Mouse (Mus musculus): ENCODE results near the gene Twf2.
"Not testable (repeated sequence)": the region's sequence is repeated elsewhere in the genome, so short reads cannot be mapped to it uniquely, and the experiment has no call there.

Gene Twf2

DNA sequence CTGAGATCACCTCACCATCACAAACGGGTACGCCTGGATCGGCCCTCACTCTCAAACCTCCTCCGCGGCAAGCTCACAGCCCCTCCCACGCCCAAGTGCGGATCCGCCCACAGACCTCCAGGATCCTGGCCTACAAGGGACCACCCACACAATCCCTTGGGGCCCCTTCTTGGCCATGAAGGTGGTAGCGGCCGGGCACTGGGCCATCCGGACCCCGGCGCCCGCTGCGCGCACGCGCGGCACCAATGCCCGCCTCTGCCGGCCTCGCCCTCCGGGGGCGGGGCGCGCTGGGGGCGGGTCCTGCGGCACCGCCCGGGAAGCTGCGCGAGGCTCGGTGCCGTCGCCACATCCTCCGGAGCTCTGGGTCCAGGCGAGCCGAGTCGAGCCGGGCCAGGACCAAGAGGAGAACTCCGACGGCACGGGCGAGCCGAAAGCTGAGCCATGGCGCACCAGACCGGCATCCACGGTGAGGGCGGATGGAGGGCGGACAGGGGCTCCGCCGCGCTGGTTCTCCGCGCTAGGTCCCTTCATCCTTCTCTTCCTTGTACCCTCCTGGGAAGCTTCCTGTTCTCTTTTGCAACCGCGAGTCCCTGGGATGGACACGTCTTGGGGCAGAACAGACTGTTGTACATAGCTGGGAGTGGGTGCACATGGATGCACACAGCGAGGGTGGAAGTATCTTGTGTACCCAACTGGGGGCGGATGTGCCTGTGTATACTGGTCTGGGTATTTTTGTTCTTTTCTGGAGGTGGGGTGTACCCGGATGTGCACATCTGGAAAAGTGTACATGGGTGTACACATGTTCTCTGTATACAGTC lies at the start of gene Twf2:
Twf2 (plus strand) TSS at position 290 of the 818 bp plus-strand sequence.
- peak; percentile 93 for DNase-seq (ENCODE audit: low read depth)

GRCm38 (mm10) chr9:106154106-106154505 lies 48.8 kb upstream of the Twf2 start:
- peak; percentile 37 for DNase-seq (ENCODE audit: low read depth)

DNA sequence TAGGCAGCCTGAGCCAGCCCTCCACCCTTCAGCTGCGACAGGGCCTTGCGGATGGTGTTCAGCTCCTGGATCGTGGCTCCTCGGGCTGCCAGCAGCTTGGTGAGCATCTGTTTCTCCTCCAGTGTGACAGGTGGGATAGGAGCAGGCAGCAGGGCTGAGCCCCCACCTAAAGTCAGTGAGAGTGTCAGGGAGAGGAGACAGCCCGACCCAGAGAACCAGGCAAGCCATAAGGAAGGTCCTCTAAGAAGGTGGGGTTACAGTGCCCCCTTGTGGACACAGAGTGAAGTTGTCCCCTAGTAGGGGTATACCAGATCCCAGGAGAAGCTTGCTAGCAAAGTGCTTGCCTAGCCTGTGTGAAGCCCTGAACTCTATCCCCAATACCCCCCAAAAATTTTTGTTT lies 46.5 kb upstream of the Twf2 start:
- peak; percentile 74 for DNase-seq (ENCODE audit: low read depth)

DNA sequence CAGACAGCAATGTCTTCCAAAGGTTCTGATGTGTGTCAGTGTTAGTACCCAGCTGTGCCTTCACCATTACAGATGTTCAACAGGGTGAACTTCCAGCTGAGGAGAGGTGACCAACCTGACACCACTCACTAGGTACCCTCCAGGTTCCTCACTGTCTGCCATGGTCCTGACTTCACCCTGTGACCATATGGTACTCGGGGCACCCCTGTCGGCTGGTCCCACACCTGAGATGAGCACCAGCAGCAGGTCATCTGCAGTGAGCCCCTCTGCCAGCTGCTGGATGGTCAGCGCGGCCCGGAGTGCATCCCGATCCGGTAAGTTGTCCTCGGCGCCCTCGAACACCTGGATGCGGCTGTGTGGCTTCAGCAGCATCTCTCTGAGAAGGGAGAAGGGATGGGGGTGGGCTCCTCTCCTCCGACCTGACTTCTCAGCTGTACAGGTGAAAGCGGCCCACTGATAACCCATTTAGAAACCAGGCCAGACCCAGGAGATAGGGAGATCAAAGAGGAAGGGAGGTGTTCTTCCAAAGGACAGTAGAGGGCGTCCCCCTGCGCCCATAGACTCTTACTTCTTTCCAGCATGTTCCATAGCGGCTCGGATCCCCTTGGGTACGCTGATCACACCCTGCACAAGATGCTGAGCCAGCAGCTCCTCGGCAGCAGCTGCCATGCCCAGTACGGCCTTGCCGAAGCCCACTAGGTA lies 45.8 kb upstream of the Twf2 start:
- DNase-seq (ENCODE audit: low read depth): no peak

DNA sequence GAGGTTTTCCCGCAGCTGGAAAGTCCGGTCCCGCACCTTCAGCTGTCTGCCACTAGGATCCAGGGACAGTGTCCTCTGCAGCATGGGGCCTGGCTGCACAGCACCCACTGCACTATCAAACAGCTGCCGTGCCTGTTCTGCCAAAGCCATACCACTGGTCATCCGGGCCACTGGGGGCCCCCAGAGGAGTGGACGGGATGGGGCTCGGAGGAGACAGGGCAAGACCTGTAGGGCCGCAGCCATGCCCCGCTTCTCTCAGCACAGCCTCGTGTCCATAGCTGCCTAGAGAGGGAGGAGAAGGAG lies 45.3 kb upstream of the Twf2 start:
- DNase-seq (ENCODE audit: low read depth): no peak

DNA sequence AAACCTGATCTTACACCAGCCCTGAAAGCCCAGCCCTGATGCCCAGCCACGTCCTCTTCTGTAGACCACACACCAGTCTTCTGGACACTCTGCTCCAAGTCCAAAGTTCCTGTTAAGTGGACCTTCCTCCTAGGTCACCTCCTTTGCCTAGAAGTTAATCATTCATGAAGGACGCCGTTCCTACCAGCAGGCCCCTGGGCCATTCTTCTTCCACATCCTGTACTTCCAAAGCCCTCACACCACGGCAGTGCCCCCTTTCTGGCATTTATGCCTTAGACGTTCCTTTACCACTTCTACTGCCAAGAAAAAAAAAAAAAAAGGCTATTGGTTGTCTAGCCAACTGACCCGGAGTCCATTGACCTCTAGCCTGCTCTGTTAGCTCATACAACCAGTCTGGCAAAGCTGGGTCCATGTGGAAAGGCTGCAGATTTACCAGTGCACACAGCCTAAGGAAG lies 44.8 kb upstream of the Twf2 start, which contains the start of gene Glyctk:
Glyctk (minus strand) TSS at position 102 of the 455 bp plus-strand sequence.
- DNase-seq (ENCODE audit: low read depth): no peak

DNA sequence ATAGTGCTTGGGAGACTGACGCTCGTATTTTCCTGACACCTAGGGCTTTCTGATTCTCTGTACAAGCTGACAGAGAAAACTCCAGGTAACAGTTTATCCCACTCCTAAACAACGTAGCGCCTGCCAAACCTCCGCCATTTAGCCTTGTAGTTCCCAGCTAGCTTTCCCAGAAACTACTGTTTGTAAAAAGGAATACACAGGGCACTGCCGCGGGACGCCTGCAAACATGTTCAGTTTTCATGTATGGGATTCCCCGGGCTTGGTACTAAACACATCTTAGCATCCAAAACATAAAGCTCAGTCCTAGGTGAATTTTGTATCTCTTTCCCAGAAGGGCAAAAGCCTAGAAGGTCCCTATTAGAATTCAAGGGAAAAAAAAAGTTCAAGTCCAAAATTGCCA lies 43.7 kb upstream of the Twf2 start:
- no peak for DNase-seq (ENCODE audit: low read depth)

GRCm38 (mm10) chr9:106159784-106160301 lies 43.1 kb upstream of the Twf2 start:
- DNase-seq (ENCODE audit: low read depth): peak; percentile 96

GRCm38 (mm10) chr9:106160426-106160825 lies 42.5 kb upstream of the Twf2 start:
- no peak for DNase-seq (ENCODE audit: low read depth)

DNA sequence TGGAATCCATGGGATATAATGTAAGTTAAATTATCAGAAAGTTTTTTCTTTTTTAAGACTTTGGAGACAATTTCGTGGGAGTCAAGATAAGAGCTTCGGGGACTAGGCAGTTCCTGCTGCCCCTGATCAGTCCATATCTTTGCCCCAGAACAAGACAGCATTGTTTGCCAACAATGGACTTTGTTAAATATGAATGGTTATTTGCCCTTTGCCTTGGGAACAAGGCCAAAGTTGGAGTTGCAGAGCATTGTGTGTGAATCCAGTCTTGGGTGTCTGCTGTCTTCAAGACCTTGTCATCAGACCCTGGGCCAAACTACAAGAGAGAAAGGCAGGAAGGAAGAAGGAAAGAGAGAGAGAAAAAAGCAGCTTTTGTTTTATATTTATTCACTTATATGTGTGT lies 36.2 kb upstream of the Twf2 start:
- no peak for DNase-seq (ENCODE audit: low read depth)

DNA sequence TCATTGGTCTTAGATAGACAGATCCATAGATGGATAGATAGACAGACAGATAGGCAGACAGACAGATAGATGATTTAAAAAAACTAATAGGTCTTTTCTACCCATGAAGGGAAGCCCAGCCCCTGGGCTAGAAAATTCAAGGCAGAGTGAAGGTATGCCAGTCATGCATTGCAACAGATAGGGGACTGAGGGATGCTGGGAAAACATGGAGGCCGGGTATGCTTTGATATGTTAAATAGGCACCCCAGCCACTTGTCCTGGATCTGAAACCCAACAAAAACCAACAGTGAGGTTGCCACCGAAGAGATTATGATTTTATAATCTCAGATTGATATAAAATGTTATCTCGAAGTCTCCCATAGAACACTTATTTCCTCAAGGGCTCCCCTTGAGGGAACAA lies 35.7 kb upstream of the Twf2 start:
- no peak for DNase-seq (ENCODE audit: low read depth)

GRCm38 (mm10) chr9:106167703-106168102 lies 35.2 kb upstream of the Twf2 start:
- DNase-seq (ENCODE audit: low read depth): no peak

- DNase-seq (ENCODE audit: low read depth): not testable (repeated sequence)
Measured at GRCm38 (mm10) chr9:106169006-106169405, 33.9 kb upstream of the Twf2 start.

- no peak for DNase-seq (ENCODE audit: low read depth)
Measured at GRCm38 (mm10) chr9:106169917-106170316, 33.0 kb upstream of the Twf2 start.

DNA sequence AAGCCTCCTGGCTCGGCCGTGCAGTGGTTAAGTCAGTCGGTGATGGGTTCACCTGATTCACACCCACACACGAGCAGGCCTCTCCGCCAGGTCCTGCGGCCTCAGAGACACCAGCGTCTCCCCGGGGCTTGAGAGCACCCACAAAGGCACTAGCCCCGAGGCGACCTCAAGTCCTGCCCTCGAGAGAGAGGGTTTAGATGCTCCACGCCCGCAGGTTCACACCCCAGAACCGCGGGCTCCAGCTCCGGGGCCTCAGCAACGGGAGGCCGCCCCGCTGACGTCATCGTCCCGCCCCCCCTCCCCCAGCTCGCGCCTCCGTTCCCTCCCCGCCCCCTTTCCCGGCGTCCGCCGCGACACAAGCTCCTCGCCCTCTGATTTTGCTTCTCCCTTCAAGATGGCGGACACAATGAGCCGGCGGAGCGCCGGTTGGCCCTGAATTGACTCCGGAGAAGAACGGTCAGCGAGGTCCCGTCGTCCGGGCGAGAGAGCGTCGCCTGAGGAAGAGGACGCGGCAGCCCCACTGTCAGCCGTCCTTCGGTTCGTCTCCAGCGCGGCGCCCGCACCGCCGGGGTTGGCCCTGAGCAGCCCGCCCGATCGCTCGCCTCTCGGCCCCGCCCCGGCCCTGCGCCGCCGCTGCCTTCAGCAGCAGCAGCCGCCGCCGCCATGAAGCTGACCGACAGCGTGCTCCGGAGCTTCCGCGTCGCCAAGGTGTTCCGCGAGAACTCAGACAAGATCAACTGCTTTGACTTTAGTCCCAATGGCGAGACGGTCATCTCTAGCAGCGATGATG lies 32.2 kb upstream of the Twf2 start, which contains the start of gene Wdr82:
Wdr82 (plus strand) TSS at position 373 of the 790 bp plus-strand sequence.
- DNase-seq (ENCODE audit: low read depth): peak; percentile 92

- peak; percentile 64 for DNase-seq (ENCODE audit: low read depth)
Measured at GRCm38 (mm10) chr9:106171346-106172158, 31.4 kb upstream of the Twf2 start.

DNA sequence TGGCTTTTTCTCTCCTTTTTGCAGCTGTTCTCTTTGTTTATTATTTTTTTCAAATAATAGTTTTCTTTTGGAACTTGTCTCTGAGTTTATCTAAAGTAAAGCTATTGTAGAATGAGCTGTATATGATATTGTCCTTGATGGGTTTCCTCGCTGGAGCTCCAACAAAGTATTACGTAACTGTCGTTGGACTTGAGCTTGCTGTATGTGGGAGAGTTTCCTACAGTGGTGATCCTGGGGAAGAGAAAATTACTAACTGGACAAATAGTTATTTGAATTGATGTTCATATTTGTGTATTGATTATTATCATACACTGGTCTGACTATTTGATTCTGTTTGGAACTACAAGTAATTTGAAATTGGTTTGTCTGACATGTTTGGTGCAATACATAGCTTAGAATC lies 30.4 kb upstream of the Twf2 start:
- peak; percentile 38 for DNase-seq (ENCODE audit: low read depth)

DNA sequence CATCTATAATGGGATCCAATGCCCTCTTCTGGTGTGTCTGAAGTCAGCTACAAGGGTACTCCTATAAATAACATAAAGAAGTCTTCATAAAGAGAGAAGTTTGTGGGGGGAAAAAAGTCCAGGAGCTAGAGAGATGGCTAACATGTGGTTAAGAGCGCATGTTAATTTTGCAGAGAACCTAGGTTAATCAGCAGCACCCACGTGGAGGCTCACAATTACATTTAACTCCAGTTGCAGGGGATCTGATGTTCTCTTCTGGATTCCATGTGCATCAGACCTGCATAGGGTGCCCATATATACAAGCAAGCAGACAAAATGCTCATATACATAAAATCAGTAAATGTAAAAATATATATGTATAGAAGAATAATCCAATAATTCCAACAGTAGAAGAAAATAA lies 29.5 kb upstream of the Twf2 start:
- no peak for DNase-seq (ENCODE audit: low read depth)

- no peak for DNase-seq (ENCODE audit: low read depth)
Measured at GRCm38 (mm10) chr9:106175552-106176200, 27.2 kb upstream of the Twf2 start.

- no peak for DNase-seq (ENCODE audit: low read depth)
Measured at GRCm38 (mm10) chr9:106176769-106177168, 26.1 kb upstream of the Twf2 start.

DNA sequence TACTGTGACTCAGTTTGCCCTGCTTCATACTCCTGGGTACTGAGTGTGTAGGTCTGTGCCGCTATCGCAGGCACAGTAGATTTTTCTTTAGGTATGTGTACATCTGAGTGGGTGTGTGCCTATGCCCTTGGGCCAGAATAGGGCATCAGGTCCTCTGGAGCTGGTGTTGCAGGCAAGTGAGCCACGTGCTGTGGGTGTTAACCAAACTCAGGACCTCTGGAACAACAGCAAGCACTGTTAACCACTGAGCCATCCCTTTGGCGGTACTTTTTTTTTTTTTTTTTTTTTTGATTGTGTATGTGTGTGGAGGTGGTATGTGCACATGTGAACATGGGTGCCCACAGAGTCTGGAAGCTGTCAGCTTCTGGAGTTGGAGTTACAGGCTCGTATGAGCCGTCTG lies 25.1 kb upstream of the Twf2 start:
- no peak for DNase-seq (ENCODE audit: low read depth)
